ENCODE assay signal across 9 mouse cellular contexts in the genomic region with DNA sequence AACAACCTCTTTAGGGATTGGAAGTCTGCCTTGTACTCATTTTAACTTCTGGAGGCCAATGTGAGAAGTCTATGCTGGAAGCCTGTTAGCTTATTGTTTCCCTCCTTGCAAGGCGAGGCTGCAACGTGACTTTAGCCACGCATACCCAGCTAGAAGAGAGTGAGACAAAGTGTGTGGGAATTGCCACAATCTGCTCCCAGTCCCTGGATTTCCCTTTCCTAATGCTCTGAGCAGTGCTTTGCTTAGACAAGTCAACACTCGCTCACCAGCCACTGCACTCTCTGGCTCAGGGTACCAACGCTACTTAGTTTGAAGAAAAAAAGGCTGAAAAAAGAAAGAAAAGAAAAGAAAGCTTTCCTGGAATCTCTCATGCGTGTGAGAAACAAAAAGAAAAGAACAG.
DNase-seq lines count a peak whose midpoint lies in the region; ATAC-seq lines count a peak whose summit lies in the region.
"Had no signal": no experiment of that assay in that cellular context is flagged by ENCODE, and none has a peak within 500 bp of the region (broad histone marks: within the 10 kb centered on the region; RNA-seq: fewer than 3 reads in every experiment).

No protein-coding gene starts in this region.

- WGBS in heart, embryonic 13.5 days = 33% methylated on average over 6 of the region's 6 CpGs
- 54% methylated on average over 6 of the region's 6 CpGs for WGBS in intestine, embryonic 16.5 days

- 0 out of 2 replicates have a peak overlapping the region, but pooled peaks have one; percentile 4 for H3K9ac ChIP-seq in heart, embryonic 13.5 days
- H3K9ac ChIP-seq in intestine, embryonic 16.5 days (ENCODE audit: low read depth, low read length) = no peak overlapping the region
- H3K9ac ChIP-seq: limb, embryonic 12.5 days; midbrain, embryonic 12.5 days had no signal

- peaks cover 42% of the 10 kb centered on the region for H3K4me1 ChIP-seq in heart, embryonic 13.5 days
- peaks cover 21% of the 10 kb centered on the region for H3K4me1 ChIP-seq in intestine, embryonic 16.5 days (ENCODE audit: control insufficient read depth, insufficient read depth, low read length)
- H3K4me1 ChIP-seq: midbrain, embryonic 12.5 days had no signal

- no peaks in the 10 kb centered on the region for H3K36me3 ChIP-seq in heart, embryonic 13.5 days
- H3K36me3 ChIP-seq in intestine, embryonic 16.5 days (ENCODE audit: control insufficient read depth, insufficient read depth, low read length) = no peaks in the 10 kb centered on the region
- H3K36me3 ChIP-seq: limb, embryonic 12.5 days; midbrain, embryonic 12.5 days had no signal

- intact Hi-C loops in heart, postnatal 36 days (cut with DNase I) = loop anchor here (10.0 kb wide), 1 partner anchor 439 kb away; no protein-coding TSS in a partner anchor

- H3K4me3 ChIP-seq in heart, embryonic 13.5 days = no peak overlapping the region
- no peak overlapping the region for H3K4me3 ChIP-seq in intestine, embryonic 16.5 days (ENCODE audit: low read length)
- H3K4me3 ChIP-seq: limb, embryonic 12.5 days; midbrain, embryonic 12.5 days had no signal

- no peaks in the 10 kb centered on the region for H3K9me3 ChIP-seq in heart, embryonic 13.5 days
- H3K9me3 ChIP-seq in intestine, embryonic 16.5 days (ENCODE audit: control insufficient read depth, low read length) = no peaks in the 10 kb centered on the region
- H3K9me3 ChIP-seq: limb, embryonic 12.5 days; midbrain, embryonic 12.5 days had no signal

- no peak for DNase-seq in heart, postnatal 36 days
- peak; percentile 55 for DNase-seq in right cerebral cortex, adult 18-20 months
- no peak for DNase-seq in right cerebral cortex, postnatal 4 days
- peak; percentile 71 for DNase-seq in telencephalon, adult 2 months (ENCODE audit: low read depth, low spot score)
- no peak for DNase-seq in cerebellum, postnatal 36 days

- H3K27me3 ChIP-seq in heart, embryonic 13.5 days (replicated peaks) = no peaks in the 10 kb centered on the region
- no peaks in the 10 kb centered on the region for H3K27me3 ChIP-seq in intestine, embryonic 16.5 days (replicated peaks; ENCODE audit: control insufficient read depth, insufficient read depth, low read length)
- H3K27me3 ChIP-seq: midbrain, embryonic 12.5 days had no signal

- peak overlapping the region; percentile 76 for H3K27ac ChIP-seq in heart, embryonic 13.5 days (replicated peaks)
- H3K27ac ChIP-seq in intestine, embryonic 16.5 days (ENCODE audit: low read length) = peak overlapping the region; percentile 60
- H3K27ac ChIP-seq: limb, embryonic 12.5 days; midbrain, embryonic 12.5 days had no signal

- no peak for ATAC-seq in heart, embryonic 13.5 days (ENCODE audit: extremely low read depth, insufficient number of reproducible peaks, low FRiP score, low TSS enrichment)
- peak; percentile 32; the same call in 1 of the 2 replicates for ATAC-seq in intestine, embryonic 16.5 days

- peak overlapping the region; percentile 12; the same call in 1 of the 2 replicates for H3K4me2 ChIP-seq in heart, embryonic 13.5 days
- 0 out of 2 replicates have a peak overlapping the region, but pooled peaks have one; percentile 15 for H3K4me2 ChIP-seq in intestine, embryonic 16.5 days (ENCODE audit: low read depth, low read length)
- H3K4me2 ChIP-seq: limb, embryonic 12.5 days; midbrain, embryonic 12.5 days had no signal

Comparison
In these comparisons a context has a peak if more than half of its experiments do, and no peak if none do; other contexts are left out.
1. DNase-seq: peak in right cerebral cortex, adult 18-20 months (single experiment) and telencephalon, adult 2 months (single experiment); none in heart, postnatal 36 days (0 of 2), right cerebral cortex, postnatal 4 days (single experiment) and cerebellum, postnatal 36 days (0 of 2).